Mouse (Mus musculus): ENCODE results near the gene Sept9.

Sept9 gene

DNA sequence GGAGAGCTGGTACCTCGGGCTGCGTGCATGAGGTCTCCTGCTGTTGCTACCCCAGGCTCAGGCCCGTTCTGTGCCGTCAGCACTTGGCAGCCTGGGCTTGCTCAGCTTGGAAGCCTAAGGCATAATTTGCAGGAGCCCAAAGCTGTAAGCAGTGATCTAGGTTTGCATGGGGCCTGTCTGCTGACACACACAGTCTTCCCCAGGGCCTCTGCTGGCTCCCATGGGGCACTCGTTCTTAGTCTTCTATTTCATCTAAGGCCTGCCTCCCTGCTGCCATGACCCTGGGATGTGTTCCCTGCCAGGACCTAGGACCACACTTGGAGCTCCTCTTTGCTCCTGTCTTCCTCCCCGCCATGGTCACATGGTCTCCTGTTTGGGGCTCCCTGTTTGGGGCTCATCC, 21.7 kb downstream of the Sept9 start:
- DNase-seq (ENCODE audit: low spot score): no peak

DNA sequence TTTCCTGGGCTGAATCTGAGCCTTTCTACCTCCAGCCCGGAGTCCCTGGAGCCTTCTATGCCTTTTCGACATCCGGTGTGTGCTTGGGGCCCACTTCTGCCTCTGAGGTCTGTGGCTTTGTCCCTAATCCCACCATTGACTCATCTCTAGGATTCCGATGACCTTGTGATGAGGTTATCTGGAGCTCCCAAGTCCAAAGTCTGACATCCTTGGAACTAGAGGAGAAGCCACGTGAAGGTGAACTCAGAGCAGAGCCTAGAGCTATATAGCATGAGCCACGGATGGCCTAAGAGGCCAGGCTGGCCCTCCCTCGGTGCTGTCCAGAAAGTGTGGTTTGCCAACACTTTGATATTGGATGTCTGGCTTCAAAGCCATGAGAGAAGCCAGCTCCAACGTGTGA, 23.4 kb downstream of the Sept9 start:
- no peak for DNase-seq (ENCODE audit: low spot score)

DNA sequence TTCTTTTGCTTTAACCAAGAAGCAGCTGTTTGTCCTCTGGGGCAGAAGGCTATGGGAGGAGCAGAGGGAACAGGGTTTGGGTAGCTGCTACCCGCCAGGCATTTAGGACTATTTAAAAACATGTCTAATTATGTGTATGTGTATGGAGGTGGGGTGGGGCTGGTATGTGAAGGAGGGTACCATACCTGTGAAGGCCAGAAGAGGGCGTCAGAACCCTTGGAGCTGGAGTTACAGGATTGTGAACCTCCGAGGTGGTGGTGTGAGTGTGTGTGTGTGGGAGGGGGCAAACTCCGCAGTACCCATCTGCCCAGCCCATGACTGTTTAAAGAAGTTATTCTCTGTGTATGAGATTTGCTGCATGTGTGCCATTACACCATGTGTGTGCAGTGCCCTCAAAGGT, 25.3 kb downstream of the Sept9 start:
- no peak for DNase-seq (ENCODE audit: low spot score)

DNA sequence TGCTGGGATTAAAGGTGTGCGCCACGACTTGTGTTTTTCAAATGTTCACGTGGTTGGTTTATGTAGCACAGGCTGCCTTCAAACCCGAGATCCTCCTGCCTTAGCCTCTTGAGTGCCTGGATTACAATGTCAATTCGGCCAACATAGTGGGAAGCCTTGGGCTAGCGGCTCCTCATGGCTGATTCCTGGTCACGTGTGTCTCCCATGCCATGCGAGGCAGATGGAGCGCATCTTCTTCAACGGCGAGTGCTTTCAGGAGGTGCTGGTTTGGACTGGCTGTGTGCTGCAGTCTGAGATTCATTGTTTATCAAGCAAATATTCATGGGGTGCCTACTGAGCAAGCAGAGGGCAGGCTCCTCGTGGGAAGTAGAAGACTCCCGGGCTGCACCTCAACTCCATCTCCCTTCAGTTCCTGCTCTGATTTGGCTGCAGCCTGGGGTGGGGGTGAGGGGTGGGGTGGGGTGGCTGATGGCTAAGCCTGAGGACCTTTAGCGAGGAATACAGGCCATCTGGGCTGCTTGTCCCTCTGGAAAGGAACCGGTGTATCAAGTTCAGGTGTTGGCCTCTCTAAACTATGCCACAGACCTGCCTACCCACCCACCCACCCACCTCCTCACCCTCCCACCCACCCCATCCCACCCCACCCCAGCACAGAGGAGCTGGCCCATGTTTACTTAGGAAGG, 26.2 kb downstream of the Sept9 start:
- DNase-seq (ENCODE audit: low spot score): no peak

DNA sequence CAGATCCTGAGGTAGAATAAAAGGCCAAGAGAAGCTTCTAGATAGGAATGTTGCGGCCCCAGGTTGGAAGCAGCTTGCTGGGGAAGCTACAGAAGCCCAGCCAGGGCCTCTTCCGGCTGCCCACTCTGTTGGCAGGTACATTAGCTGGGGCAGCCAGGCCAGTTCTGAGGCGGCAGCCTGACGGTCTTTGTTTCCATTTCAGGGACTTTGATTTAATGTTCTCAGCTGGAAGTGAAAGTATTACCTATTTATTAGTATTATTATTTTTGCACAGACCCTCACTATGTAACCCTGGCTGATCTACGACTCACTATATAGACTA, 26.7 kb downstream of the Sept9 start:
- DNase-seq (ENCODE audit: low spot score): no peak

DNA sequence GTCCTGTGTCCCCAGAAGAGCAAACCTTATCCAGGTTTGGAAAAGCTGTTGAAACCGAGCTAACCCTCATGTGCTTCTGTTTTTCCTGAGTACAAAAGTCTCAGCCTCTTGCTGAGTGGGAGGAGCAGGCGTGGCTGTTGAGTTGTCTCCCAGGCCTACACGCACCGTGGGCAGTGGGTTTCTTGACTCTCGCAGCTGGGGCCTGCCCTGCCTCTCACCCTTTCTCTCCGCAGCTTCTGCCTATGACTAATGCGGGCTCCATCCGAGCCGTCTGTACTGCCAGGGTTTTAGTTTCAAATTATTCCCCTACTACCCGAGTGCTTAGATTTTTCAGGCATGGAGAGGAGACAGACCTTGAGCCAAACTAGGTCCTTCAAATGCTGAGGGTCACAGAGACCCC, 28.7 kb downstream of the Sept9 start:
- DNase-seq (ENCODE audit: low spot score): no peak

DNA sequence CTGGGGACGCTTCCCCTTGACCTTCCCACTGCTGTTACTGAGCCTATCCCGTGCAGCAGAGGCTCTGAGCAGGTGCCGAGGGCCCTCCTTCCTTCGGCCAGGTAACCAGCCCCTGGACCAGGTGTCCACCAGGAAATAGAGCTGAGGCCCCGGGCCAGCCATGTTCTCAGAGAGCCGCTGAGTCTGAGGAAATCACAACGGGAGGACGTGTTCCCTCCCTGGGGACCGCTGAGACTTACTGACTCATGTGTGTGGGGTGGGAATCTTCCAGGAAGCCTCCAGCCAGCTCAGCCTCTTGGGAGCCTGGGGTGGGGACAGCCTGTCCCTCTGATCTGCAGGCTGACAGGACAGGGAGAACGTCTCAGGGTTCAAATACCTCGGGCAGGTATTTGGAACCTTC, 32.1 kb downstream of the Sept9 start:
- no peak for DNase-seq (ENCODE audit: low spot score)

DNA sequence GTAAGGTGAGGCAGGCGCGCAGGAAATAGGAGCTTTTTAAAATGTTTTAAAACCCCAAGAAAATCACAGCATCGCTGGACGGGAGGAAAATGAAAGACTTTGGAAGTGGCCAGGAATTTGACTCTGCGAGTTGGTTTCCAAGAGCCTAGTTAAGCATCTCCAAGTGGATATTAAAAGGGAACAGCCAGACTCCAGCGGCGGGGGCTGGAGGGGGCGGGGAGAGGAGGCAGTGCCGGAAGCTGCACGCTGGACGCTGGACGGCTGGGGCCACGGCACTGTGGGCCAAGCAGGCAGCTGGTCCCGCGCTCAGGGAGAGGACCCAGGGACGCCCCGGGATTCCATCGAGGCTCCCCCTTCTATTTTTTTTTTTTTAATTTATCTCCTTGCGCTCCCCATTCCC, 32.6 kb downstream of the Sept9 start:
- peak; percentile 51 for DNase-seq (ENCODE audit: low spot score)

DNA sequence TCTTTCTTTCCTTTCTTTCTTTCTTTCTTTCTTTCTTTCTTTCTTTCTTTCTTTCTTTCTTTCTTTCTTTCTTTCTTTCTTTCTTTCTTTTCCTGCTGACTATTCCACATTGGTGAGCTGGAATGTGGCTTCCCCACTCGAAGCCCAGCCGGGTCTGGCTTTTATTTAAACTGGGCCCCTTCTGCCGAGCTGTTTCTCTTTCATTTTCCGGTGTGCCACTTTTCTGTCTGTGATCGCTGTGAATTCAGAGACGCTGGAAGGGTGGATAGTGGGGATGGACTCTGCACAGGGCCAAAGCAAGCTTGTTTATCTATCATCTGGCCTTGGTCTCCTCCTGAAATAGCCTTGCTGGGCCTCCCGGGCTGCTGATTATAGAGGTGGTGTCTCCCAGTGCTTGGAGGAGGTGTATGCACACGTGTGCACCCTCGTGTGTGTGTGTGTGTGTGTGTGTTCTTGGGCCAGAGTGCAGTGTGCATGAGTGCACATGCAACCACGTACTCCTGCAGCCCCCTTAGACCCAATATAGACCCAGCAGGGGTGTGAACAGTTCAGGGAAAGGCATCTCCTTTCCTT, 33.5 kb downstream of the Sept9 start:
- no peak for DNase-seq (ENCODE audit: low spot score)

DNA sequence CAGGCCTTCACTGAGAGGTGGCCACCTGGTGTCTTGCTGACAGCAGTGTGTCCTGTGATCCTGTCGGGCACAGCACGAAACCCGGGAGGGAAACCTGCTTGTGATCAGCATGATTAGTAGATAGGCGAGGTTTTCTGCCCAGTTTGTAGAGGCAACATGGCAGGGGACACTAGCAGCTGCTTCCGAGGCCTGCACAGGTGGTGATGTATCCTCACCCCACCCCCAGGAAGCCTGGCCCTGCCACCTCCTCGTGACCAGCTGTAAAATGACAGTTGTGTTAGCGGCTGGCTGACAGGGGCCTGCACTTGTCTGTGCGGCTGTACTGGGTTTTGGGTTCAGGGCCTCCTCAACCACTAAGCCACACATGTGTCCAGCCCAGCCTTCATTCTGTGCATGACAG, 34.4 kb downstream of the Sept9 start:
- no peak for DNase-seq (ENCODE audit: low spot score)

DNA sequence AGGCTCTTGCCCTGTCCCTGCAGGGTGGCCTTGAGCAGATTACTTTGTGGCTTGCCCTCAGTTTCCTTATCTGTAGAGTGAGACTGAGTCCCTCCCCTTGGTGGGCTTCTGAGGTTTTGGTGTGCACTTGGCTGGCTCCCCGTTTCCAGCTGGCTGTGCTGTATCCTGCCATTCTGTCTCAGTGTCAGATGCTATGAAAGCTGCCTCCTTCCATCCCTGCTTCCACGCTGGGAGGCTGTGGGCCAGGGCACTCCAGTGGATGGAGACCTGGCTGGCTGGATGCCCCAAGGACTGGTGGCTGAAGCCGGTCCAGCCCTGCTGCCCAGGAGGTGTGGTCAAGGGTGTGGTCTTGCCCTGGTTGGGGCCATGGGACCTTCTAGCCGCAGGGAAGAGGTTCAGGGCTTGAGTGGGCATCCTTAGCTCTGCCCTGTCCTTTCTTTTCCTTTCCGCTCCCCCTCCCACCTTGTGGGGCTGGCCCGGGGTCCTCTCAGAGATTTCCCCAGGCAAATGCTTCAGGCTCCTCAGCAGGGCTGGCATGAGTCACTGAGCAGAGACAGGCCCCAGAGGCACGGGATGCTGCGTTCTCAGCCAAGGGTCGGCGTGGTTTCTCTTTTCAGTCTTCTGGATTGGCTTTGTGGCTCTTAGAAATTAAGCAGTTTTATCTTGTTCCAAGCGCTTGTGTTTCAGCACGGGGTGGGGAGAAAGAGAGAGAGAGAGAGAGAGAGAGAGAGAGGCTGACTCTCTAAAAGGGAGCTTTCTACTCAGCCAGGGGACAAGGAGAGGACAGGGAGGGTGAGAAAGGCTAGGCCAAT, 35.8 kb downstream of the Sept9 start:
- no peak for DNase-seq (ENCODE audit: low spot score)

DNA sequence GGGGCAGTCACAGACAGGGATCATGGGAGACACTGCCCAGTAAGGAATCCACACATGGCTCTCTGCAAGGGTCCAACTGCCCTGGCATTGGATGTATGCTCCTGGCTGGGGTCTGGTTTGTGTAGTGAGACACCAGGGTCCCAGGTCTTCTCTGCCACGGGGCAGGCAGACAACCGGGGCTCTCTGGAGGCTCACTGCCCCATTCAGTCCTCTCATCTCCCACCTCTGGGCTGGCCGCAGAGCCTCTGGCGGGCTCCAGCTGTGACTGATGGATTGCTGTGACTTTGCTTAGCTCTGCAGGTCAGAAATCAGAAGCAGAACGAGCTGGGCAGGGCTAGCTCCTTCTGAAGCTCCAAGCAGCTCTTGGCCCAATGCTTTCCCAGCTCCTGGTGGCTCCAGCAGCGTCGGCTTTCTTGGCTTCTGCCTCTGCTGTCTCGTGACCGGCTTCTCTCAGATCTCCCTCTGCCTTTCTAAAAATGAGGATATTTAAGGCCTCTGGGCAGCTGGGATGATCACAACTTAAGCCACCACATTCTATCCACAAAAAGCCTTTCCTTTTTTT, 36.5 kb downstream of the Sept9 start:
- no peak for DNase-seq (ENCODE audit: low spot score)

DNA sequence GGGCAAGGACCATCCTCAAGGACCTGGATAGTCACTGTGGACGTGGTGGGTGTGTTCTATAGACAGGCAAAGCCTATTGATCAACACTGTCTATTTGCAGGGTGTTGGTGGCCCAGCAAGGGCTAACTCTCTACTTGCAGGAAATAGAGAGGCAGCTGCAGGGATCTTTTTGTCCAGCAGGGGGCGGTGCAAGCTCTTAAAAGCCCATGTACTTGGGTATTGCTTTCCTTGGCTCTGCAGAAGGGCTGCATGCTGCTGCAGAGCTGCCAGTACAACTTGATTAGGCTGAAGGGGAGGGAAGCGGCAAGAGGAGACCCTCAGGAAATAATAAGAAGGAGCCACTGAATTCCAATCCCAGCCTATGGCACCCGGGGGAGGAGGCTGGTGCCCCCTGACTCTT, 38.7 kb downstream of the Sept9 start:
- peak; percentile 93 for DNase-seq (ENCODE audit: low spot score)

DNA sequence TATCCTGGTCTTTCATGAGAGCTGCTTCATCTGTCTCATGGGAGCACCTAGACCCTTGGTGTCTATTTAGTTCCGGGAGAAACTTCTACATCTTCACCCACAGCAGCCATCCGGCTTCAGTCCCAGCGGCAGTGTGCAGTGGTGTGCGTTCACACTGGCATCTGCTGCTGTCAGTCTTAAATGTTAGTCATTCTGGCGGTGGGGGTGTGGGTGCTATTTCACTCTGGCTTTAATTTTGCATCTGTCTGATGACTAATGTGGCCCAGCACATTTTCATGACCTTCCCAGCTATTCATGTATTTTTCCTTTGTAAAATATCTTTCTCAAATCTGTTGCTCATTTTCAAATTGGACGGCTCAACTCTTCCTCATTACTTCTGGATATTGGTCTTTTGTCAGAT, 40.2 kb downstream of the Sept9 start:
- no peak for DNase-seq (ENCODE audit: low spot score)

DNA sequence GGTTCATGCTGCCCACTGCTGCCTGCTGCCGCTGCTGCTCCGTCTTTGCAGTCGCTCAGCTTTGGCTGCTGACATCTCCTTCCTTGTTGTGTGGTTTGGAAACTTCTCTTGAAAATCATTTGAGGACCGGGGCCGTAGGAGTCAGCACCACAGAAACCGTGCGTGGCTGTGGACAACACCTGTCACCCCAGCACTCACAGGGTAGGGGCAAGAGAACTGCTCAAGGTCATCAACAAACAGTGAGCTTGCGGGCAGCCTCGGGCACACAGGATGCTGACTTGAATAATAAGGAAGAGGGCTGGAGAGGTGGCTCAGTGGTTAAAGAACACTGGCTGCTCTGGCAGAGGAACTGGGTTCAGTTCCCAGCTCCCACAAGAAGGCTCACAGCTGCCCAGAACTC, 40.9 kb downstream of the Sept9 start:
- no peak for DNase-seq (ENCODE audit: low spot score)

DNA sequence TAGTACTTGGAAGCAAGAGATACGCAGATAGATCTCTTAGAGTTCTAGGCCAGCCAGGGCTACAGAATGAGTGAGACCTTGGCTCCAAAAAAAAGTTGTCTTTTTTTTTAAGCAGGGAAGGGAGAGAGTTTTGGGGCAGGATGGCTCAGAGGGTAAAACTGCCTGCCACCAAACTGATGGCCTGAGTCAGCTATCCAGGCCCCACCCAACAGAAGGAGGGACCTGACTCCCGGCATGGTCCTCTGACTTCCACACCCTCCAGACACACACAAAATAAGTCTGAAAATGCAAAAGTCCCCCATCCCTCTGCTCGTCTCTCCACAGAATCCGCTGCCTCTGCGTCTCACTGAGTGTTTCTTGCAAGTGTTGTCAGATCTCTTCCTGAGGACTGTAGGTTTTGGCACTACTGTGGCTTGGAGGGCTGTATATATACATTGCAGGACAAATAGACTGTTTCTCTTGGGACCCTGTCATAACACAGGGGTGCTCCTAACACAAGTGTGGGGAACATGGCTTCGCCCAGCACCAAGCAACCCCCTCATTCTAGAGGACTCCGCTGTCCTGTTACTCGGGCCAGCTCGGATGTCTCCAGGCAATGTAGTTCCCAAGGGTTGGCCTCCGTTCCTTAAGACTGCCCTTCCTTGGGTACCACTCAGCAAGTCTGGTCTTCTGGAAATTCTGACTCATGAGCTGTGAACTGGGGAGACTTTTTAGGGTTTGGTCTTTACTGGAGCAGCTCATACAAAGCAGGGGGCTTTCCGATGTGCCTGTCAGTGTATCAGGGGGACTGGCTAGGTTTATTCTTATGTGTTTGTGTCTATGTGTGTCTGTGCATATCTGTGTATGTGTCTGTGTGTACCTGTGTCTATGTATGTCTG, 41.6 kb downstream of the Sept9 start:
- no peak for DNase-seq (ENCODE audit: low spot score)

DNA sequence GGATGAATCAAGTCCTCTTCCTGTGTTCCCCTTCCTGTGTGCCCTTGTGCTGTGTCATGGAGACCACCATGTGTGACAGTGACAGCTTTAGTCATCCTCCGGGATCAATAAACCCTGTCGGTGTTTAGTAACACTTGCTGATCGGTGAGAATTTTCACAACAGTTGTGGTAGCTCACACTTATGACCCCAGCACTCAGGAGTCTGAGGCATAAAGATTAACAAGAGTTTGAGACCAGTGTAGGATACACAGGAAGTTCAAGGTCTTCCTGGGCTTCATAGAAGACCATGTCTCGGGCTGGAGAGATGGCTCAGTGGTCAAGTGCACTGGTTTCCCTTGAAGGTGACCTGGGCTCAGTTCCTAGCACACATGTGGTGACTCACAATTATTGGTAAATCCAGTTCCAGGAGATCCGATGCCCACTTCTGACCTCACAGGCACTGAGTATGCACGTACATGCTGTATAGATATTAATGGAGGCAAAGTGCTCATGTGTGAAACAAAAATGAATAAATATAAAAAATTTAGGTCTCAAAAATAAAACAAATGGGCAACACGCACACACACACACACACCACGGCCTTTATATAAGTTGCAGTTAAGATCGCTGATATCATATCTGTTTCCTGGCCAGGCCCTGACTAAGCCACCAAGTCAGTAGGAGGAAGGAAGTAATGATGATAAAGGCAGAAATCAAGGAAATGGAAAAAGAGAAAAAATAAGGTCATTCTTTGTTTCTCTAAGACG, 43.1 kb downstream of the Sept9 start:
- no peak for DNase-seq (ENCODE audit: low spot score)

DNA sequence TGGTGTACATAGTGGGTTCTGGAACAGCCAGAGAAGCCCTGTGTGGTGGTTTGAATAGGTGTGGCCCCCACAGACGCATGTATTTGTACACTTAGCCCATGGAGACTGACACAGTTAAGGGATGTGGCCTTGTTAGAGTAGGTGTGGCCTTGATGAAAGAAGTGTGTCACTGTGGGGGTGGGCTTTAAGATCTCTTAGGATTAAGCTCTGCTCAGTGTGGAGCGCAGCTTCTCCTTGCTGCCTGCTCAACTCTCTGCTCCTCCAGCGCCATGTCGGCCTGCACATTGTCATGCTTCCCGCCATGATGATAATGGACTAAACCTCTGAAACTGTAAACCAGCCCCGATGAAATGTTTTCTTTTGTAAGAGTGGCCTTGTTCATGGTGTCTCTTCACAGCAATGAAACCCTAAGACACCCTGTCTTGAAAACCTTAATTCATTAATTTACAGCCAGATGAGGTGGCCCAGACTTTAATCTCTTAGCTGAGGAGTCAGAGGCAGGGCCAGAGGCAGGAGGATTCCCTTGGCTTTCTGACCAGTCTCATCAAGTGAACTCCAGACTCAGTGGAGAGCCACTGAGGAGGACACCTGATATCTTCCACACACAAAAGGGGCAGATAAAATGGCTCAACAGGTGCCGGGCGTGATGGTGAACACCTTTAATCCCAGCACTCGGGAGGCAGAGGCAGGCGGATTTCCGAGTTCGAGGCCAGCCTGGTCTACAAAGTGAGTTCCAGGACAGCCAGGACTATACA, 44.3 kb downstream of the Sept9 start:
- DNase-seq (ENCODE audit: low spot score): no peak

DNA sequence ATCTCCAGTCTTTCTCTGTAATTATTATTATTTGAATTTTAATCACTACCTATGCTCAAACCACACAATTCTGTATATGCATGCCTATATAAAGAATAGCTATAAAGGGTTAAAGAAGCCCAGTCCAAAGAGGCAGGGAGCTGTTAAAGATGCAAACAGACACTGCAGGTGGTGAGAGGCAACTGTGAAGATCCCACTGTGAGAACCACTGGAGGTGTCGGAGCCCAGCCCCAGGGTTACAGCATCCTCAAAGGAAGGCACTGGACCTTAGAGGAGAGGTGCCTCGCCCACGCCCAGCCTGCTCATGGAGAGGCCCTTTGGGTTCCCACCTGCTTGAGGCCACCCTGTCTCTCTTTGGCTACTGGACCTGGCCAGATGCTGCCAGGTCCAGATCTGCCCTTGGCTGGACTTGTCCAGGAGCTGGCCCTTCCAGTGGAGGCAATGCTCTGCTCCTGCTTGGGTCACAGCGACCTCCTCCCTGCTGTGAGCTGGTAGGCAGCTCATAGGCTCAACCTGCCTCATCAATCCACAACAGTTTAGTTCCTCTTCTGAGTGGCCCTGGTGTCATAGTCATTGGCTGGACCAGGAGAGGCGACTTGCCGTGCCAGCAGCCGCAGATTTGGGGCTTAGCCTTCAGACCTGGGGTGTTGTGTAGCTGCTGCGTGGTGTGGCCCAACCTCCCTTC, 45.7 kb downstream of the Sept9 start:
- DNase-seq (ENCODE audit: low spot score): no peak

DNA sequence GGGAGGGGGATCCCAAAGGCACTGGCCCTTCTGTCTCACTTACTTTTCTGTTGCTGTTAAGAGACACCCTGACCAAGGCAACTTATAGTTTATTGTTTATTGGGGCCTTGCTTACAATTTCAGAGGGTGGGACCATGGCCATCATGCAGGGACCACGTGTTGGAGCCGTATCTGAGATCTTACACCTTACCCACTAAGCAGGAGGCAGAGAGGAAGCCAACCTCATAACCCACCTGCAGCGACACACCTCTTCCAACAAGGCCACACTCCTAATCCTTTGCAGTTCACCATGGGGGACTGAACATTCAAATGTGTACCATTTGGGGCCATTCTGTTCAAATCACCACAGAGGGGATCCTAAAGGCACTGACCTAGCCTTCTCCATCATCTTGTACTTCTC, 46.4 kb downstream of the Sept9 start:
- DNase-seq (ENCODE audit: low spot score): no peak
